Mouse (Mus musculus) kidney, adult 18-20 months (tissue): ENCODE data around the gene Gli1.

ENCODE experiments used
- DNase-seq: peaks from one replicate; pipeline ENCODE4 v3.0.0; 2021

The Gli1 gene

DNA sequence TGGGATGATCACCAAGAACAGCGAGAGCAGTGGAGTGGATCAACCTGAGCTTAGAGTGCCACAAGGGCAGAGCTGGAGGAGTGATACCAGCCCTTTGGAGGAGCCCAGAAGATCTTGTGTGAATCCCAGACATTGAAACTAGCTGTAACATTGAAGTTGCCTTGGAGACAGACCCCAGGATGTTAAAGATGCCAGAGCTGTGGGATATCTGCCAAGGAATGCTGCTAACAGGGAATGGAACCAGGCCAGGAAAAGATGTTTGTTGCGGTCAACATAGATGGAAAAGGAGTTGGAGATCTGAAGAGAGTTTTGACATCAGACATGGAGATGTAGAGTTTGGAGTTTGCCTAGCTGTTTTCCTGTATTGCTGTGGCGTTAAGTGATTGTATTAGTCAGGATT lies 4.4 kb upstream of the Gli1 start:
- no peak for DNase-seq

DNA sequence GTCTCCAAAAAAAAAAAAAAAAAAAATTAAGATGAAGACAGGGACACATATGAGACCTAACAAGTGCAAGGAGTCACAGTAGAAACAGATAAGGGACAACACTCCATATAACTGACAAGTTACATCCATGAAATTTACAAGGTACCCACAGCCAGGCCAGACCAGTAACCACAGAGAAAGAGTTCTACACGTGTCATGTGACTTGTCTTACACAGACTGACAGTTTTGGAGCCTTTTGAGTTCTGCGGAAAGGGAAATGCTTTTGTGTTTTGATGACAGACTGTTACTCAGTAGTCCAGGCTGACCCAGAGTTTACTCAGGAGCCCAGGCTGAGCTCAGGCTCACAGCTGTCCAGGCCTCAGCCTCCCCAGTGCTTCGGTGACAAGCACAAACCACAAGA lies 1.3 kb upstream of the Gli1 start:
- DNase-seq: no peak

DNA sequence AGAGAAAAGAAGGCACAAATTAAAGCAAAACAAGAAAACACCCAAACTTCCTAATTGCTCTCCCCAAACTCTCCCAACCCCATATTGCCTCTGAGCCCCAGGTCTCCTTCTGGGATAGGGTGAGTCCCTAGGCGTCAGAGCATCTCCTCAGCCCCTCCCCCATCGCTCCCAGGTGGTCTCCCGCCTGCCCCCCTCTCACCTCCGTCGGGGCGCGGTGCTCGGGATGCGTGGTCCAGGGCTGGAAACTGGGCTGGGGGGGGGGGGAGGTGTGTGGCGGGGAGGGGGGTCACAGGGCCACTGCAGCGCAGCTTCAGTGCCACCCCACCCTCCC lies 449 bp downstream of the Gli1 start:
- no peak for DNase-seq

DNA sequence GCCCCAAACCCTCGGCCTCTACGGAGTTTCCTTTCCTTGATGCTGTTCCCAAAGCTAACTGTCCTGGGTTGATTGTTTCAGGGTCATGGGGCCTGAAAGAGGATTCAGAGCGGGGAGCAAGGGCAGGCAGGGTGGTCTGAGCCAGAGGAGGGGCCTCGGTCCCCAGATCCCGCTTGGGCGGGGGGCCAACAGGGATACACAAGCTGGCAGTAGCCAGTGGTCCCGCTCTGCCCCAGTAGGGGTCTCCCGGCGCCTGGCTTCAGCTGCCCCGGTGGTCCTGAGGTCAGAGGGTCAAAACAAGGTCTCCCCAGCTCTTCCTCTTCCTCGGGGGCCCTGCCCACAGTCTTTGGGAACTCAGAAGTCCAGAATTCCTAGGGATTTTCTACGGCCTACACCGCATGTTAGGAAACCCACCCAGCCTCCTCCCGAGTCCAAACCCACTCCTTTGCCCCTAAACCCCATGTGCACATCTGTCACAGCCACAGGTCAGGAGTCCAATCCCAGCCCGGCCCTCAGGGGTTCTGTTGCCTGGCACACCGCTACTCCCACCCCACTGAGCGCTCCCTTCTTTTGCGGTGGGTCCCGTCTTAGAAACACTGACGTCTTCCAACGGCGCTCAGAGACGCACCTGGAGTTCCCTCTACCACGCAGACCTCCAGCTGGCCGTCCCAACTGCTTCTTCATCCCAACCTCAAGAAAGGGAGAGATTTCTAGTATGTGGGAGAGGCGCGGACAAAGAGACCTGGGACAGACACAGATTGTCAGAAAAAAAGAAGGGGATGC lies 1.0 kb downstream of the Gli1 start:
- no peak for DNase-seq

DNA sequence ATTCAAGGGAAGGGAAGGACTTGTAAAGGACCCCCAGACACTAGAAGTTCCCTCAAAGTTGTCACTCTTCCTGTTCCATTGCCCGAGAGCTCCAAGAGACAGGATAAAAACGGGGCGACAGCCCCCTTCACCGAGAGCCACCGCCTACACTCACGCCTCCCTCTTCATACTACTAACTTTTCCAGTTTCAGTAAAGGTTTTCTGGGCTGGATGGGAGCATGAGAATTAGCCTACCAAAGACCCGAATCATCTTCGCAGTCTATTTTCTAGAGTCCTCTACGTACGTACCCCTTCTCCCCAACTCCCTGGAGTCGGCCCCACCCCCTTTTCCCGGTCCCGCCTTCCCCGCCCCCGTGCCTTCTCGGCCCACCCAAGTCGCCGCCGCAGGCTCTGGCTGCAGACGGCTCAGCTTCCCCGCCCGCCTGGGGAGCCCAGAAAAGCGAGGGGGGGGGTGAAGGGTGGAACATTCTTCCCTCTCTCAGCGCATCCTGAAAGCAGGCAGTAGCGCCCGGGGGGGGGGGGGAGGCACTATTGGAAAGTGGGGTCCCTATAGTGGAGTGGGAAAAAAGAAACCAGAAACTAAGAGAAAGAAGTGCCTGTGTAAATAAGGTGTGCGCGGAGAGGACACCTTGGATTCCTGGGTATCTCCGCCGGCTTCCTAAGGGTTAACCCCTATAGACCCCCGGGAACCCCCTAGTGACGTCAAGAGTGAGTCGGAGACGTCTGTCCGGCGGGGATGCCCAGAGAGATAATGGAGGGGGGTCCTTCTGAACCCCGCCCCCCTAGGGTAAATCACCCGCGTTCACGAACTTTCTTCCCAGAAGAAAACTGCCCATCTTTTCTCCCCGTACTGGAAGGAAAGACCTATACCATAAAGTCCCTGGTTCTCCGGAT lies 1.8 kb downstream of the Gli1 start:
- peak; percentile 32 for DNase-seq

GRCm38 (mm10) chr10:127338930-127339682 lies 2.7 kb downstream of the Gli1 start:
- peak; percentile 89 for DNase-seq

- no peak for DNase-seq
These were observed 4.2 kb downstream of the Gli1 start for GRCm38 (mm10) chr10:127337536-127338099.

GRCm38 (mm10) chr10:127336952-127337351 lies 4.8 kb downstream of the Gli1 start:
- no peak for DNase-seq

DNA sequence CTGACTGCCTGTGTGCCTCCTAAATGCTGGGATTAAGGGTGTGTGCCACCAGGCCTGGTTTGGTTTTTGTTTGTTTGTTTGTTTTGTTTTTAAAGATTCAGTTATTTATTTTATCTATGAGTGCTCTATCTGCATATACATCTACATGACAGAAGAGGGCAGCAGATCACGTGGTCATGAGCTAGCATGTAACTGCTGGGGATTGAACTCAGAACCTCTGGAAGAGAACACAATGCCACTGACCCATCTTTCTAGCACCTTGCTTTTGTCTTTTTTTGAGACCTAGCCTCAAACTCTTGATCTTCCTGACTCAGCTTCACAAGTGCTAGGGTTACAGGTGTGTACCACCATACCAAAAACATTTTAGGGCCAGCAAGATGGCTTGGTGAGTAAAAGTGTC lies 6.5 kb downstream of the Gli1 start:
- no peak for DNase-seq

DNA sequence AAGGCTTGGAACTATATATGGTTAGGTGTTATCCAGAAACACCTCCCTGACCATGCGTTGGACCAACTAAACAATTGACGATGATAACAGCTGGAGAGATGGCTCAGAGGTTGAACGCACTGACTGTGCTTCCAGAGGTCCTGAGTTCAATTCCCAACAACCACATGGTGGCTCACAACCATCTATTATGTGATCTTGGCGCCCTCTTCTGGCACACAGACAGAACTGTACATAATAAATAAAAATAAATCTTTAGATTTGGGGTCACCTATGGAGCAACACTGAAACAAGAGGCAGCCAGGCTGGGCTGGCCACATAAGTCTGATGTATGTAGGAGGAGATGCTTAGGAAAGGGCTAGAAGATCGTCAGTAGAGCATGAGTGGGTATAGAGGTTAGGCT lies 8.6 kb downstream of the Gli1 start:
- DNase-seq: no peak

GRCm38 (mm10) chr10:127332211-127332874 lies 9.4 kb downstream of the Gli1 start:
- DNase-seq: no peak

GRCm38 (mm10) chr10:127330212-127330611 lies 11.6 kb downstream of the Gli1 start:
- no peak for DNase-seq

GRCm38 (mm10) chr10:127327461-127328145 lies 14.2 kb downstream of the Gli1 start:
- DNase-seq: no peak

GRCm38 (mm10) chr10:127326828-127327227 lies 14.9 kb downstream of the Gli1 start:
- peak; percentile 36 for DNase-seq

DNA sequence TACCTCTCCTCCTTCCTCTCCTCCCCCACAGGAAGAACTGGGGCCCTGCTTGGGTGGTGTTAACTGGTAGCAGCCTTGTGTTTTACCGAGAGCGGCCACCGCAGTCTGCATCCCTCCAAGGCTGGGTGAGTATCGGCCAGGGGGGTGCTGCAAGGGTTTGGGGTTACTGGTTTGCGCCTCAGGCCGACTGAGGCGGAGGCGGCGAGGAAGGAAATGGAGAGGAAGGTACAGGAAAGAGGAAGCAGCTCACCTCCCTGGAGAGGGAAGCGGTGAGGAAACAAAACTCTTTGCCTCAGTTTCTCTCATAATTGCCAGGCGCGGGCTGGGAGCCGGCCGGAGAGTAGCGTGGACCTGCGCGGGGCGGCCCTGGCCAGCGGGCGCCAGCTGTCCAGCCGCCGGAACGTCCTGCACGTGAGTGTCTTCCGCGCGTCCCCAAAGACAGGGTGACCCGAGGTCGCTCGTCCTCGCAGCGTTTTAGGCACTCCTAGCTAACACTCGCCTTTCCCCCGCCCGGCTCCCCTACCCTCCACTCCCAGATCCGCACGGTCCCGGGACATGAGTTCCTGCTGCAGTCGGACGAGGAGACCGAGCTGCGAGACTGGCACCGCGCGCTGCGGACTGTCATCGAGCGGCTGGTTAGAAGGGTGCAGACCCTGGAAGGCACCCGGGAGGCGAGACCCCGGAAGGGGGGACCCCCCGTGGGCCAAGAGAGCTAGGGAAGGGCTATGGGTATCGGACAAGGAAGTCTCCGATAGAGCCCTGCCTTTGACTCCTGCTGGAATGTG lies 15.6 kb downstream of the Gli1 start:
- peak; percentile 45 for DNase-seq

GRCm38 (mm10) chr10:127325454-127326016 lies 16.2 kb downstream of the Gli1 start:
- no peak for DNase-seq

DNA sequence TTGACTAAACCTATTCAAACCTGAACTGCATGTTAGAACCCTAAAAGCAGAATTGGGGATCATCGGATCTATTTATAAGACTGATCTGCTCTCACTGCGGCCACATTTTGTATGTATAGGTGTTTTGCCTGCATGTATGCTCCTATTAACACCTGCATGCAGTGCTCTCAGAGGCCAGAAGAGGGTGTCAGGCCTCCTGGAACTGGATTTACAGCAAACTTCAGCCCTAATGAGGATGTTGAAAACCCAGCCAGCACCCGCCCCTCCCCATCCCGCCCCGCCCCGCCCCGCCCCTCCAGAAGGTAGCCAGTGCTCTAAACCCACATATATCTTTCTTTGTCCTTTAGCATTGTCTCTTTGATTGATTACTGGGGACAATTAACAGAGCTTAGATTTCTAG lies 17.3 kb downstream of the Gli1 start:
- peak; percentile 61 for DNase-seq

GRCm38 (mm10) chr10:127323131-127323855 lies 18.5 kb downstream of the Gli1 start:
- DNase-seq: no peak

DNA sequence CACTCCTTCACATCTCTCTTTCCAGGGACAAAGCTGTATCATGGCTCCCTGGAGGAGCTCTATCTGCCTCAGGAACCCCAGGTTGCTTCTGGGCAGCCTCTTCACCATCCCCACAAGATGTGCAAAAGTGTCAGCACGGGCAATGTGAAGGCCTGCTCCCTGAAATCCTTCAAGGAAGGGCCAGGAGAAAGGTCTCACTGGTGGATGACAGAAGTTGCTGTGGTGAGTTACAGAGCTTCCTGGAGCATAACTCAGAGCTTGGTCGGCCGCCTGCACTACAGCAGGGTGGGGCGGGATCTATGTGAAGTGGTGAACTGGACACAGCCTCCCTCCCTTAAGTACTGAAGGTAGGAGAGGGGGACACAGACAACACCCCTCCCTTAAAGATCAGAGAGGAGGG lies 19.1 kb downstream of the Gli1 start:
- DNase-seq: no peak

DNA sequence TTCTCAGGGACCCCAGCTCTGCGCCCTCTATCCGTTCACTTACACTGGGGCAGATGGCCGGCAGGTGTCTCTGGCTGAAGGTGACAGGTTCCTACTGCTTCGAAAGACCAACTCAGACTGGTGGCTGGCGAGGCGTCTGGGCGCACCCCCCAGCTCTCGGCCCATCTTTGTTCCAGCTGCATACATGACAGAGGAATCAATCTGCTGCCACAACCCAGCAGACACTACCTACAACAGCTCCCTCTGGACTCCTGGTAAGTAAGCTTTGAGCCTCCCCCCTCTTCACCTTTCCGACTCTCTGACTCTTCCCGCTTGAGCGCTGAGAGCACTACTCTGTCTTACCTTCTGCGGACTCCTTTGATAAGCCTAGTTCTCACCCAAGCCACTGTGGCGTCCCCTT lies 19.6 kb downstream of the Gli1 start:
- DNase-seq: no peak
